Mouse (Mus musculus) small intestine, adult 2 months (tissue): Measurements from ENCODE around the gene Wrap53.

Experiments used
- CTCF ChIP-seq: fragments of 200-500 bp; IDR thresholded peaks from 2 replicates; pipeline ENCODE4 v1.5.1; 2012; ENCODE audit warnings: low read depth, mild to moderate bottlenecking, control low read depth, inconsistent platforms, low read length, moderate library complexity, mixed read lengths; ENCODE audit not compliant: insufficient replicate concordance, insufficient read length; ENCODE audit errors: extremely low read depth
- POLR2A ChIP-seq: fragments of 200-500 bp; IDR thresholded peaks from 2 replicates; pipeline ENCODE4 v1.6.1; 2012; ENCODE audit warnings: low read depth, mild to moderate bottlenecking, control low read depth, inconsistent platforms, low read length, moderate library complexity

GRCm38 (mm10) chr11:69589207-69589834 is 9.3 kb upstream of the Wrap53 start:
- TF ChIP-seq CTCF (no peak), POLR2A (no peak)
